Mouse (Mus musculus) lung, adult 2 months (tissue): Measurements from ENCODE around the gene Tbxas1.

ENCODE experiments used
- CTCF ChIP-seq: fragments of 200-500 bp; IDR thresholded peaks from 2 replicates; pipeline ENCODE4 v1.5.1; 2011; ENCODE audit warnings: mild to moderate bottlenecking, low read length, control low read depth; ENCODE audit not compliant: insufficient read depth
- POLR2A ChIP-seq: fragments of 200-500 bp; IDR thresholded peaks from 2 replicates; pipeline ENCODE4 v1.6.1; 2011; ENCODE audit warnings: low read depth, mild to moderate bottlenecking, control low read depth, low read length, borderline replicate concordance; ENCODE audit errors: extremely low read depth

GRCm38 (mm10) chr6:38941016-38941415, 65.8 kb downstream of the Tbxas1 start:
- TF ChIP-seq POLR2A (no peak), CTCF (no peak)
